Mouse (Mus musculus) yolk sac, embryonic 10.5 days (tissue): ENCODE results near the gene Tmcc1.
A peak's percentile ranks its signal among the peaks of the same experiment; 100 is the strongest.
"Not testable (repeated sequence)": the region's sequence is repeated elsewhere in the genome, so short reads cannot be mapped to it uniquely, and the experiment has no call there.

ENCODE experiments used
- DNase-seq: peaks from one replicate; pipeline ENCODE4 v3.0.0-alpha.2; 2017; ENCODE audit warnings: low spot score

The Tmcc1 gene

DNA sequence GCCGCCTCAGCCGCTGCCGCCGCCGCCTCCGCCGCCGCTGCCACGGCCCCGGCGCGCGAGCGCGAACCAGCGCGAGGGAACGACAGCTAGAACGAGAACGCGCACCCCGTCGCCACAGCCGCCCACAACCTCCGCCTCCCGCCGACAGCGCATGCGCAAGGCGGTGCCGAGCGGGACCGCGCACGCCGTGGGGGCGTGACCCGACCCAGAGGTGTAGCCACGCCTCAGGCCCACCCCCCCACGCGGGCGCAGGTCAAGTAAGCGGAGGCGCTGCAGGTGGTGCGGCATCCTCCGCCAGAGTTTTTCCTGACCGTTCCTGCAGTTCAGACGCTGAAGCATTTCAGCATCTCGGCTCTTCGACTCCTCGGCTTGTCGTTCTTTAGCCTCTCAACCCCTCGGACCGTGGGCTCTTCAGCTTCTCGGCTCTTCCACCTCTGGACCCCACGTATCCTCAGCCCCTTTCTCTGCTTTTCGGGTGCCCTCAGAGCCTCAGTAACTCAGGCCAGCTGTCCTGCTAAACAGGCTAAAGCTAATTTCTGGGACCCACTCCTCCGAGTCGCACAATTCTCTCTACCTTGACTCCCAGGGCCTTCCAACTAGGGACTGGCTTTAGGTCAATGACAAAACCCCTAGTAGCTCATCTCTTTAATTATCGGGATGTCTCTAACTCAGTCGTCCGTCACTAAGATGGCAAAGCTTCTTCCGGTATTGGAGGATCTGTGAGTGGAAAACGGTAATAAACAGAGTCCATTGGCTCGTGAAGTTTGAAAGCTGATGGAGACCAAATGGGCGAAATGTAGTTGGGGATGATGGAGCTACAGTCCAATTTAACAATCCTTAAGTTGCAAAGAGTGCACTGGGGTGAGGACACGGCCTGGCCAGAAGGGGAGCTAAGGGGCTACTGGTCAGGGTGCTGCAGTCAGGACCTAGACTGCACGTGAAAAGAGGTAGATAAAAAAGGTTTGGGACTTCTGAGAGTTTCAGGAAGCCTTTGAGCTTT, at the start of gene Tmcc1:
Gene Tmcc1 (minus strand): TSS at position 93 of the 1,000 bp plus-strand sequence.
- DNase-seq: peak; percentile 96

DNA sequence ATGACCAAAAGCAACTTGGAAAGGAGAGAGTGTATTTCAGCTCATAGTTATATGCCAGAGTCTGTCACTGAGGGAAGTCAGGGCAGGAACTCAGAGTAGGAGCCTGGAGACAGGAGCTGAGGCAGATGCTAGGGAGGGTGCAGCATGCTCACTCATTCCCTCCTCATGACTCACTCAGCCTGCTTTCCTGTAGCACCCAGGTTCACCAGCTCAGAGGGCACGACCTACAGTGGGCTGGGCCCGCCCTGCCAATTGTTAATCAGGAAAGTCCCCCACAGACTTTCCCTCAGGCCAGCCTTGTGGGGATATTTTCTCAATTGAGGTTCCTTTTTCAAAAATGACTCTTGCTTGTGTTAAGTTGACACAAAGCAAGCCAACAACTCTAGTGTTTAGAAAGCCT, 47.1 kb upstream of the Tmcc1 start:
- no peak for DNase-seq

DNA sequence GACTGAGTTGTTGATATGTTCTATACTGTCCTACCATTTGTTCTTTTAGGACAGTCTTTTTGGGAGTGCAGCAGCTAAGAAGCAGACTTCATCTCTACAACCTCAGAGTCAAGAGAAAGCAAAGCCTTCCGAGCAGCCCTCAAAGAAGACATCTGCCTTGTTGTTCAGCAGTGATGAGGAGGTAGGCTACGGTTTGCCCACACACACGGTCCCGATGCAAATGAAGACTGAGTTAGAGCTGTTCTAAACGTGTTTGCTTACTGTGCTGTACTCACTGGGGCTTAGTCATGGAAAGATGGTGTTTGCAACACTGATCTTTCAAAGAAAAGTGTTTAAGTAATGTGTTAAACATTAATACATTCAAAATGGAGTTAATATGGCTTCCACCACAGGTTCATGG, 44.8 kb upstream of the Tmcc1 start:
- no peak for DNase-seq

DNA sequence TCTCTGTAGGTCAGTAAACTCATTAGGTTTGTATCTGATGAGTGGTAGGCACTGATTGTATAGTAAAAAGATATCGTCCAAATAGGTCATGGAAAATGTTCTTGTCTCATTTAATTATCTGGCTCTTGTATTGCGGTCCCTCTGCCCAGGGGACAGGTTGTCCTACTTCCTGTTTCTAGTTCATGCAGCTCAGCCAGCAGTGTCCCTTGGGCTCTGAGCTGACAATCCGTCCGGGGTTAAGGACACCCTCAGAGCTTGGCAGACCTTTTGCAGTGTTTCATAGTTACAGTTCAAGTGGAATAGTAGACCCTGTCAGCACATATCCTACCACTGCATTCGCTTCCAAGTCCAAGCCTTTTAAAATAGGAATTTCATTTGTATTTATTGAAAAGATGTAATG, 42.0 kb upstream of the Tmcc1 start:
- DNase-seq: no peak

DNA sequence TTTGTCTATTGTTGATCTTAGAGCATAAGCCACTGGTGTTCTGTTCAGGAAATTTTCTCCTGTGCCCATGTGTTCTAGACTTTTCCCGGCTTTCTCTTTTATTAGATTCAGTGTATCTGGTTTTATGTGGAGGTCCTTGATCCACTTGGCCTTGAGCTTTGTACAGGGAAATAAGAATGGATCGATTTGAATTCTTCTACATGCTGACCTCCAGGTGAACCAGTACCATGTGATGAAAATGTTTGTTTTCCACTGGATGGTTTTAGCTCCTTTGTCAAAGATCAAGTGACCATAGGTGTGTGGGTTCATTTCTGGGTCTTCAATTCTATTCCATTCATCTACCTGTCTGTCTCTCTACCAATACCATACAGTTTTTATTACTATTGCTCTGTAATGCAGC, 41.5 kb upstream of the Tmcc1 start:
- not testable (repeated sequence) for DNase-seq

DNA sequence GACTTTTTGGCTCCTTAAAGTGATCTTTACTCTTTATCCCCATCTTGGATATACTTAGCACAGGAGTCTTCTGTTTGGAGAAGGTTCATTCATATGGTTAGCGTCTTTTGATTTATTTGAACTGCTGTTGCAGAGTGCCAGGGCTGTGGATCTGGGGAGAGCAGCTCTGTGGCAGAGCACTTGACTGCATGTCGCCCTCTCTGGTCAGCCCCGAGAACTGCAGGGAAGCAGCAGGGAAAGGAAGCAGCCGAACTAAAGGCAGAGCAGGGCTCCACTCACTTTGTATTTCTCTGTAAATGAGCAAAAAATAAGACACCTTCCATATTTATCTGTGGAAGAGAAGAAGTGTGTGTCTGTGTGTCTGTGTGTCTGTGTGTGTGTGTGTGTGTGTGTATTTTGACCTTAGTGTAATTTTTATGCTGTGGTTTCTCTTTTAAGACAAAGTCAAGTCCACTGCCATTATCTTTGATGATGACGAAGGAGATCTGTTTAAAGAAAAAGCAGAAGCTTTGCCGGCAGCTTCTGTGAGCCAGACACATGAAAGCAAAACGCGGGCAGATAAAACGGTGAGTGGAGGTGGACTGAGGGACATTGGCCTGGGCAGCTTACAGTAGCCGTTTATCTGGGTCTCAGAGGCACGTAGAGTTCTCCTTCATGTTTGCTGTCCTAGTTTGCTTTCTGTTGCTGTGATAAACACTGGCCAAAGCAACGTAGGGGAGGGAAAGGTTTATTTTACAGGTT, 35.7 kb upstream of the Tmcc1 start:
- peak; percentile 47 for DNase-seq

DNA sequence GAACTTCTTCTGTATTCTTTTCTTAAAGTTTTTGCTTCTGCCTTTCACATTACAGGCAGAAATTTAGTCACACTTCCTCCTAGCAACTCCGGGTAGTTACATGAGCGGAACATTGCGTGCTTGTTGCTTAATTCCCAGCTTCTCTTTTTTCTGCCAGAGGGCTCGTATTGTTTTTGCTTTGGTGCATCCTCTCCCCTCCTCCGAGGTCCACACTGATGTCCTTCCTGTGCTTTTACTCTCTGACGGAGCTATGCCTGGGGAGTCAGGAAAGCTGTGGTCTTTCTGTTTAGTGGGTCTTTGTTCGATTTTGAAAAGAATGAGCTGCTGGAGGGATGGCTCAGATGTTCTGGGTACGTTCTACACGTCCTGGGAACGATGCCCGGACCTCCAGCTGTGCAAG, 34.5 kb upstream of the Tmcc1 start:
- no peak for DNase-seq

DNA sequence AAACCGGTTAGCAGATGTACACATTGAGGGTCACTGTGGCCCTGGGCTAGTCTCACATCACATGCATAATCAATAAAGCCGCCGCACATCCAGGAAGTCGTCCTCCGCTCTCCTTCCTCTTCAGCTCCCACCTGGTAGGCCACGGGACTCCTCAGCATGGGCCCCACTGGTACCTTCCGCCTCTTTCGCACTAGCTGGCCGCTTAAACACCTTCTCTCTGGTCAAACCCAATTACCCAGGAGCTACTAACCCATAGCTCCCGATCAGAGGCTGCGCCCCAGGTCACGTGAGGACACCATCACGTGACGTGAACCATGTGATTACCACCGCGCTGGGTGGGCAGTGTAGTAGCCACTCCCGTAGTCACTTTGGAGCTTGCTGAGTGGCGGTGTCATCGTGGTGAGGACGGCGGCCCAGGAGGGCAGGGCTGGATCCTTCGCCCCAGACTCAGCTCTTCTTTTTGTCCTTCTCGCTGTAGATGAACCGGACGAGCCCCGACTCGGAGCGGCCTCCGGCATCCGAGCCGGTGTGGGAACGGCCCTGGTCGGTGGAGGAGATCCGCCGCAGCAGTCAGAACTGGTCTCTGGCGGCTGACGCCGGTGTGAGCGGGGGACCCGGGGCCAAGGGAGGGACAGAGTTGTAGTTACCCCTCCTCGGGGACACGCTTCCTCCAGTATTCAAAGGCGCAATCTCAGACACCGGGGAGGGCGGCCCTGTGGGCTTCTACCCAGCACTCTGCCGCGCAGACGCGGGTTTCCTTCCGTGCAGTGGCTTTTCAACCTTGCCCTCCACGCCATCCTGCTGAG, 14.6 kb upstream of the Tmcc1 start, which contains the start of gene Washc2:
Gene Washc2 (plus strand): TSS at position 310 of the 806 bp plus-strand sequence.
- DNase-seq: peak; percentile 95

DNA sequence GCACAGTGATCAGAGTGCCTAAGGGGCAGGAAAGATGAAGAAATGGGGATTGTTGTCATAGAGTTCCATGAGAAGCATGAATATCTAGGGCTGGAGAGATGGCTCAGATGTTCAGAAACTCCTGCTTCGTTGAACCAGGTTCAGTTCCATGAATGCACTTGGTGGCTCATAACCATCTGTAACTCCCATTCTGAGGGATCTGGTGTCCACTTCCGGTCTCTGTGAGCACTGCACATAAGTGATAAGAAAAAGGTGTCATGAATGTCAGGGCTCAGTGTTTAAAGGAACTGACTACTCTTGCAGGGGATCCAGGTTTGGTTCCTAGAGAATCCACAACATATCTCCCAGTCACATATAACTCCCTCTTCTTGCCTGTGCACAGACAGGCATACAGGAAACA, 6.4 kb upstream of the Tmcc1 start:
- DNase-seq: no peak

DNA sequence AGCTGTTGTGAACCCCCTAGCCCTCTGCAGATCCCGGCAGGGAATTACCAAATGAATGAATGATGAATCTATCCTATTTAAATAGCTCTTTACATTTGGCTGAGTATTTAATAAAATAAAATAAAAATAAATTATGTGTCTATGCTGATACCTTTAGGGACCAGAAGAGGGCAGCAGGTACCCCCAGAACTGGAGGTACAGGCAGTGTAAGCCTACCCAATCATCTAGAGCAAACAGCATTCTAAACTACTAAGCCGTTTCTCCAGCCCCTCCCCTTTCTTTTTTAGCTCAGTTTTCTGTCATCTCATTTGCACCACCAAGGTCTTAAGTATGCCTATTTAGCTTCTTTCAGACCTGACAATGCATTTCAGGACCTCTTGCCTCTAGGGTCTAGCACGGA, 4.9 kb upstream of the Tmcc1 start:
- DNase-seq: no peak

DNA sequence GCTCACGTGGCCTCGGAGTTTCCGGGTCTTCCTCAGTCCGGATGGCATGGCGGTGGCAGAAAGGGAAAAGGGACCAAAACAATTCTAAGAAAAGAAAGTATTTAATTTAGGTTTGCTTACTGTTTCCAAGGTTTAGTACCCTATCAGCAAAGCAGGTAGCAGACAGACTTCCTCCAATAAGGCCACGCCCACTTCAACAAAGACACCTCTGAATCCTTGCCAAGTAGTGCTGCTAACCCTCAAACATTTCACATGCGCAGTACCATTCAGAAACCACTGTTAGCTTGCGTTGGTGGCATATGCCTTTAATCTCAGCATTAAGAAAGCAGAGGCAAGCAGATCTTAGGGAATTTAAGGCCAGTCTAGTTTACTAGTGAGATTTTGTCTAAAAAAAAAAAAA, 2.5 kb upstream of the Tmcc1 start:
- DNase-seq: no peak

DNA sequence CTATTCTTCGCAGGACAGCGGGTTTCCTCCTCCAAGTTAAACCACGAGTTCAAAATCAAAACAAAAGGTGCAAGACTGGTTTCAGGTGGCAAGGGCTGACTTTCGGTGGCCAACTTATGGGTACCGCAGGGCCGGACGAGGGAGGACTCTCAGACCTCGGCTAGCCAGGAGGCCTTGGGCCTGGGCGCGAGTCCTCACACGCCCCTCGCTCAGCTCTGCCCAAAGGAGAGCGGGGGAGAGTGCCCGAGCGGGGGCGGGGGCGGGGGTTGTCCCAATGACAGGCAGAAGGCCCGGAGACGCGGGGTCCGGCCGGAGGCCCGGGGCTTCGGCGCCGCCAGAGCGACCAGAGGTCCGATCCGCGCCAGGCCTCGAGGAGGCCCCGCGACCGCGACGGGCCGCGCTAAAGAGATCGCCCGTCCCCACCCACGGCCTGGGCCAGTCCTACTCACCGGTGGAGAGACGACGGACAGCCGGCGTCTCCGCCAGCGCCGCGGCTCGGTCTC, 426 bp downstream of the Tmcc1 start:
- DNase-seq: peak; percentile 78

DNA sequence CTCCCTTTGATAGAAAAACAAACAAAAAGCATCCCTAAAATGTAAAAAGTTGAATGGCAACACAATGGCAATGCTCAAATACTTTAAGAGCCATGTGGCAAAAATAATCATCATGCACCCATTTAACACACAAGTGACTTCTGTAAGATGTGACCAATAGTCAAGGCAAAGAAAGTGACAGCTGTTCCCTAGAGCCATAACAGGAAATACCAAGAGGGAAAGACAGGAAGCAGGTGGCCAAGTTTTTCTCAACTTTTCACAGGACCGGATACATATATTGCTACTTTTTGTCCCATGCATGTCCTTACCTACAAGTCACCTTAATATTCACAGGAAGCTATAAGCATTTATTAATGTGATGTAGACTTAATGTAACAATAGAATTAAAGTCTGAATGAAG, 3.9 kb downstream of the Tmcc1 start:
- DNase-seq: no peak

DNA sequence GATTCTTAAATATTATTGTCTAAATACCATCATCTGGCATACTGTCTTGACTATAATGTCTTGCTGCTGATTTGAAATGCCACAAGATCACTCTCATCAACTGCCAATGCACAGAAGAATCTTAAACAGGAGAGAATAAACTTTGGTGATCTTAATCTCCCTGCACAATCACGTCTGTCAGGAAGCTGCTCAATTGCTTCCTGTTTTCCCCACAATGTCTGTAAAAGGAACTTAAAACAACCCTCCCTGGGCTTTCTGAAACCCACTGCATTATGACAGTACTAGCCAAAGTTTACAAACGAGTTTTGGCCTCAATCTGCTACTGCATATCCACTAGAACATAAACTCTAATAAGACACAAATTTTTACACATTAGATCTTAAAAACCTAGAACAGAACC, 6.8 kb downstream of the Tmcc1 start:
- no peak for DNase-seq

DNA sequence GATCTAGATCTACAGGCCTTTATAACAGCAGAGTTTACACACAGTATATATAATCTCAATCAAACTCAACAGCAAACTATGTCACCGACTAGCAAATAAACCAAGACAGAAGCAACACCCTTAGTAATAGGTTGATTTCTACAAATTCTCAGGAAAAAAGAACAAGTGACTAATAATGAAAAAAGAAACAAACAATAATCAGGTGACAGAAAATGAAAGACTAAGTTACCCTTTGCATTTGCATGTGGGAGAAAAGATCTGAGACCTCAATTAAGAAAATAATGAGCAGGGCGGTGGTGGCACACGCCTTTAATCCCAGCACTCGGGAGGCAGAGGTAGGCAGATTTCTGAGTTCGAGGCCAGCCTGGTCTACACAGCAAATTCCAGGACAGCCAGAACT, 9.8 kb downstream of the Tmcc1 start:
- DNase-seq: no peak

DNA sequence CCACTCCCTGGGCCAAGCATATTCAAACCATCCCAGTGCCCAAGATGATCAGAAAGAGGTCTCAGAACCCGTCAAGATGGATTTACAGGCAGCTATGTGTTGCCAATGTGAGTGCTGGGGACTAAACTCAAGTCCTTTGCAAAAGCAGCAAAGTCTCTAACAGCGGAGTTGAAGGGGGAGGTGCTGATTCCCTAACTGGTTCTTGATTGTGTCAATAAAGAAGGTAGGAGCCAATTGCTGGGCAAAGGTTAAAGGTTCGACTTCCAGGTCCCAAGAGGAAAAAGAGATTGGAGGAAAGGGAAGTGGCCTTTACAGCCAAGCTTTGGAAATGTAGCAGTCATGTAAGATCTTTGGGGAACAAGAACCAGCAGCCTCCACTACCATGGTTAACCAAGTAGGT, 12.6 kb downstream of the Tmcc1 start:
- DNase-seq: peak; percentile 59

DNA sequence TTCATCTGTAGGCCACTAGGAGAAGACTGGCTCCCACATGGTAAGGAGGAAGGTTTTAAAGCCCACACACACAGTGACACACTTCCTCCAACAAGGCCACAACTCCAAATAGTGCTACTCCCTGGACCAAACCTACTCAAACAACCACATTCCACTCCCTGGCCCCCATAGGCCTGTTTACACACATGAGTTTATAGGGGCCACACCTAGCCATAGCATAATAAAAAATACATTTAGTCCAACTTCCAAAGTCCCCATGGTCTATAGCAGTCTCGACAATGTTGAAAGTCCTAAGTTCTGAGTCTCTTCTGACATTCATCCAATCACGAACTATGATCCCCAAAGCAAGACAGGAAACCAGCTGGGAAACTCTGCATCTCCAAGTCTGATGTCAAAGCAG, 14.9 kb downstream of the Tmcc1 start:
- DNase-seq: no peak

DNA sequence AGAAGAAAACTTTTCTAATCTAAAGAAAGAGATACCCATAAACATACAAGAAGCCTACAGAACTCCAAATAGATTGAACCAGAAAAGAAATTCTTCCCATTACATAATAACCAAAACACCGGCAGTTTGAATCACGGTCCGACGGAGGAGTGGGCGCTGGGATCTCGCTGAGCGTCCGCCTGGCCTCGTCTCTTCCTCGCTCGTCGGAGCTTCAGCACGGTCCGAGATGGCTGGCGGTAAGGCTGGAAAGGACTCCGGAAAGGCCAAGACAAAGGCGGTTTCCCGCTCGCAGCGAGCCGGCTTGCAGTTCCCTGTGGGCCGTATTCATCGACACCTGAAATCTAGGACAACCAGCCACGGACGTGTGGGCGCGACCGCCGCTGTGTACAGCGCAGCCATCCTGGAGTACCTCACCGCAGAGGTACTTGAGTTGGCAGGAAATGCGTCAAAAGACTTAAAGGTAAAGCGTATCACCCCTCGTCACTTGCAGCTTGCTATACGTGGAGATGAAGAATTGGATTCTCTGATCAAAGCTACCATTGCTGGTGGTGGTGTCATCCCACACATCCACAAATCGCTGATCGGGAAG, 19.7 kb downstream of the Tmcc1 start:
- not testable (repeated sequence) for DNase-seq

DNA sequence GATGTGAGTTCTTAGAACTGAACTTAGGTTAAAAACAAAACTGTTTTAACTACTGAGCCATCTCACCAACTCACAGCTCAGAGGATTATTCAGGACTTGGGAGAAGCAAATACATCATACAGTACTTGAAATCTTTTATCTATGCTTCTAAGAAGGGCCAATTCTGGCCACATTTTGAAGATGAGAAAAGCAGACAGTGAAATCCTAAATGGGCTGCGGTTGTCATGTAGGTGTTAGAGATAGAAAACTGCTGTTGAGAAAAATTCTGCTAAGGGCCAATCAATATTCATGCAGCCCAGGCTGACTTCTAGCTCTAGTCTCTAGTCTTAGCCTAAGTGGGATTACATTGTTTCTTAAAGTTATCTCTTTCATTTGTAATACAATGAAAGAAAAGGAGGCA, 26.9 kb downstream of the Tmcc1 start:
- no peak for DNase-seq

DNA sequence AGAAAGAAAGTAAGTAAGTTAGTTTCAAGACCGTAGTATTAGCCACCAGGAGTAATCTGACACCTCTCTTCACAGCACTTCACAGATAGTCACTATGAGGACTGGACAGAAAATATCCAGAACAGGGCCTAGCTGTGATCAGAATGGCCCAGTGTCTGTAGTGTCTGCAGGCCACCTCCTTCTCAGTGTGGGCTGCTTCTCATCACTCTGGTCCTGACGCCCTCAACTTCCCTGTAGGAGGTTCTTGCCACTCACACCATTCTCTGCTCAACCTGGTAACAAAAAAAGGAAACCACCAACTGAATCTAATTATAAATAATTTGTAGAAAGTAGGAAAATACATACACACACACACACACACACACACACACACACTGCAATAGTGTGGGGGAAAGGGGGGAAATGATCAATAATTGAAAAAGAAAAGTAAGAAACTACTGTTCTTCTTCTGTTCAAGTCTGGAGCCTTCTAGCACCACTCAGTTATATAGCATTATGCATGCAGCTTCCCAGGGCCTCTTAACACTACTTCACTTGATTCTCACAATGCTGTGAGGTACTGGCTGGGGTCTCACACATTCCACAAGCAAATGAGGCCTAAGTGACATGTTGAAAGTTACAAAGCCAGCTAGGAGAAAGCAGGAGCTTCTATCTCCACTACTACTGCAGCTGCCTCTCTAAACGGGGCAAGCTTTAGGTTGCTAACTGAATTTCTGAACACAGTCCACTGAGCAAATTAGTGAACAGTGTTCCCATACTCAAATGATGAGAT, 38.2 kb downstream of the Tmcc1 start:
- no peak for DNase-seq

DNA sequence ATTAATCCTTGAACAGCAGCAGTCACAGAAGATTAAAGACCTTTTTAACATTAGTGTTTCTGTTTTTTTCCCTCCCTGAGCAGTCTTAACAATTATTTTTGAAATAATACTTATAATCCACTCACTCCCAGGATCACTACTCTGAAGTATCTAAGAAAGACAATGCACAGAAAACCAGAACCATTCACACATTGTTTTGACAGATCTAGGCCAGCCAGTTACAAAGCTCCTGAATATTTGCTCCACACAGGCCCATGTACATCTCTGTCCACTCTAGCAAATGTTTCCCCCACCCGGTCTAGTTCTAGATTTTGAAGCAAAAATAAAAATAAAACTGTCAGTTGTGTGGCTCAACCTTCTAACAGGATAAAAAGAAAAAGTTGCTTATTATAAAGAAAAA, 45.9 kb downstream of the Tmcc1 start:
- DNase-seq: no peak
